8 mouse cellular contexts compared by ENCODE assay signal in genomic region chr7:25788220-25789128, GRCm38 (mm10). TPM values are rescaled to one million over a fixed set of nuclear protein-coding genes. Genes with fewer than 3 reads are reported as not detected.
DNase-seq lines count a peak whose midpoint lies in the region; ATAC-seq and TF ChIP-seq lines count a peak whose summit lies in the region.

Gene Axl (minus strand): TSS chr7:25788705.

- 0 out of 2 replicates have a peak, but pooled peaks have one; percentile 27 for TF ChIP-seq EP300 in heart, adult 2 months (IDR thresholded peaks at IDR 0.05; ENCODE audit: insufficient read depth, low read depth, low read length)

- peak; percentile 61; the same call in 1 of the 2 replicates for TF ChIP-seq POLR2A in heart, adult 2 months (IDR thresholded peaks at IDR 0.05; ENCODE audit: insufficient read depth, low read depth, low read length)

- H3K4me1 ChIP-seq in embryonic facial prominence, embryonic 15.5 days = peaks cover 32% of the 10 kb centered on the region
- H3K4me1 ChIP-seq in heart, adult 2 months (ENCODE audit: control insufficient read depth, insufficient read depth, low read length) = peaks cover 6% of the 10 kb centered on the region
- H3K4me1 ChIP-seq in limb, embryonic 12.5 days (replicated peaks) = peaks cover 25% of the 10 kb centered on the region
- peaks cover 25% of the 10 kb centered on the region for H3K4me1 ChIP-seq in midbrain, embryonic 12.5 days
- H3K4me1 ChIP-seq in stomach, embryonic 16.5 days (ENCODE audit: control insufficient read depth, insufficient read depth, low read length) = peaks cover 19% of the 10 kb centered on the region

- no peaks in the 10 kb centered on the region for H3K79me2 ChIP-seq in heart, adult 2 months (replicated peaks; ENCODE audit: control insufficient read depth, insufficient read depth, low read length)

- DNase-seq in urinary bladder, adult 2 months (ENCODE audit: low spot score) = peak; percentile 49
- no peak for DNase-seq in urinary bladder, postnatal 10 days (ENCODE audit: low spot score)
- DNase-seq in heart, adult 2 months = peak; percentile 87 to 88
- DNase-seq in kidney, adult 11 months = peak; percentile 52

- H3K9me3 ChIP-seq in embryonic facial prominence, embryonic 15.5 days (replicated peaks) = no peaks in the 10 kb centered on the region
- H3K9me3 ChIP-seq in limb, embryonic 12.5 days = no peaks in the 10 kb centered on the region
- no peaks in the 10 kb centered on the region for H3K9me3 ChIP-seq in midbrain, embryonic 12.5 days
- no peaks in the 10 kb centered on the region for H3K9me3 ChIP-seq in stomach, embryonic 16.5 days (replicated peaks; ENCODE audit: control insufficient read depth, low read length)

- H3K36me3 ChIP-seq in embryonic facial prominence, embryonic 15.5 days = peaks cover 8% of the 10 kb centered on the region; the same call in 1 of the 2 replicates
- no peaks in the 10 kb centered on the region for H3K36me3 ChIP-seq in heart, adult 2 months (ENCODE audit: control insufficient read depth, insufficient read depth, low read length)
- H3K36me3 ChIP-seq in limb, embryonic 12.5 days = peaks cover 20% of the 10 kb centered on the region; the same call in 1 of the 2 replicates
- H3K36me3 ChIP-seq in midbrain, embryonic 12.5 days = no peaks in the 10 kb centered on the region
- 0 out of 2 replicates have a peak, but pooled peaks cover 5% of the 10 kb centered on the region for H3K36me3 ChIP-seq in stomach, embryonic 16.5 days (ENCODE audit: control insufficient read depth, insufficient read depth, low read length)

- no peak for TF ChIP-seq CTCF in heart, adult 2 months (IDR thresholded peaks at IDR 0.05)

- peak within 1 kb of the TSS; percentile 81 for H3K4me2 ChIP-seq in embryonic facial prominence, embryonic 15.5 days (replicated peaks)
- peak within 1 kb of the TSS; percentile 87 for H3K4me2 ChIP-seq in limb, embryonic 12.5 days
- peak within 1 kb of the TSS; percentile 83 for H3K4me2 ChIP-seq in midbrain, embryonic 12.5 days (replicated peaks)
- peak within 1 kb of the TSS; percentile 73 for H3K4me2 ChIP-seq in stomach, embryonic 16.5 days (ENCODE audit: low read depth, low read length)

- no peaks in the 10 kb centered on the region for H3K27me3 ChIP-seq in embryonic facial prominence, embryonic 15.5 days
- H3K27me3 ChIP-seq in heart, adult 2 months (ENCODE audit: control insufficient read depth, insufficient read depth, low read length) = no peaks in the 10 kb centered on the region
- no peaks in the 10 kb centered on the region for H3K27me3 ChIP-seq in limb, embryonic 12.5 days
- H3K27me3 ChIP-seq in midbrain, embryonic 12.5 days = no peaks in the 10 kb centered on the region
- H3K27me3 ChIP-seq in stomach, embryonic 16.5 days (ENCODE audit: control insufficient read depth, insufficient read depth, low read length) = no peaks in the 10 kb centered on the region

- peak within 1 kb of the TSS; percentile 86 for H3K27ac ChIP-seq in embryonic facial prominence, embryonic 15.5 days (replicated peaks)
- H3K27ac ChIP-seq in heart, adult 2 months = peak within 1 kb of the TSS; percentile 80
- peak within 1 kb of the TSS; percentile 84 for H3K27ac ChIP-seq in limb, embryonic 12.5 days
- 0 out of 2 replicates have a peak within 1 kb of the TSS, but pooled peaks have one; percentile 16 for H3K27ac ChIP-seq in midbrain, embryonic 12.5 days (replicated peaks)
- H3K27ac ChIP-seq in stomach, embryonic 16.5 days (ENCODE audit: low read length) = peak within 1 kb of the TSS; percentile 86

- WGBS in embryonic facial prominence, embryonic 15.5 days = under 1% methylated on average over 24 of the region's 30 CpGs
- WGBS in heart, adult 2 months = 6% methylated on average over 27 of the region's 30 CpGs
- 1% methylated on average over 29 of the region's 30 CpGs for WGBS in limb, embryonic 12.5 days
- under 1% methylated on average over 24 of the region's 30 CpGs for WGBS in midbrain, embryonic 12.5 days
- under 1% methylated on average over 29 of the region's 30 CpGs for WGBS in stomach, embryonic 16.5 days

- ATAC-seq in embryonic facial prominence, embryonic 15.5 days (ENCODE audit: insufficient number of reproducible peaks, low FRiP score, low TSS enrichment, low read depth) = peak; percentile 88
- peak; percentile 81 for ATAC-seq in limb, embryonic 12.5 days (ENCODE audit: insufficient number of reproducible peaks, insufficient read depth, low FRiP score, low TSS enrichment, low read depth)
- peak; percentile 90 for ATAC-seq in midbrain, embryonic 12.5 days (ENCODE audit: low FRiP score, low read depth)
- peak; percentile 93 for ATAC-seq in stomach, embryonic 16.5 days (ENCODE audit: insufficient read depth, low FRiP score)

- intact Hi-C loops in heart, adult 2 months (cut with DNase I) = no loop called here

- H3K4me3 ChIP-seq in embryonic facial prominence, embryonic 15.5 days (replicated peaks) = peak within 1 kb of the TSS; percentile 70
- H3K4me3 ChIP-seq in heart, adult 2 months = peak within 1 kb of the TSS; percentile 49
- peak within 1 kb of the TSS; percentile 67 for H3K4me3 ChIP-seq in limb, embryonic 12.5 days (replicated peaks)
- peak within 1 kb of the TSS; percentile 50 for H3K4me3 ChIP-seq in midbrain, embryonic 12.5 days
- H3K4me3 ChIP-seq in stomach, embryonic 16.5 days (replicated peaks; ENCODE audit: low read length) = peak within 1 kb of the TSS; percentile 70

- peak within 1 kb of the TSS; percentile 64 for H3K9ac ChIP-seq in embryonic facial prominence, embryonic 15.5 days
- peak within 1 kb of the TSS; percentile 81 for H3K9ac ChIP-seq in heart, adult 2 months (ENCODE audit: low read depth, low read length)
- H3K9ac ChIP-seq in limb, embryonic 12.5 days (replicated peaks) = peak within 1 kb of the TSS; percentile 75
- peak within 1 kb of the TSS; percentile 66 for H3K9ac ChIP-seq in midbrain, embryonic 12.5 days (replicated peaks)
- peak within 1 kb of the TSS; percentile 78 for H3K9ac ChIP-seq in stomach, embryonic 16.5 days (ENCODE audit: low read length)

RNA-seq across cellular contexts. Expression of gene Axl, which starts in this region (rescaled TPM):
- polyA plus RNA-seq in urinary bladder, adult 2 months (2012; rRNA removed) = 92.8 and 117 TPM in 2 replicates
- polyA plus RNA-seq in embryonic facial prominence, embryonic 15.5 days (2015; fragmentation: Nextera tagmentation; extraction: Ambion mirVana) = 112 and 124 TPM in 2 replicates
- 10 to 100 TPM; 75.0 to 82.4 TPM for total RNA-seq in heart, adult 2 months (2021)
- polyA plus RNA-seq in heart, adult 2 months (2012; rRNA removed) = 51.8 and 73.7 TPM in 2 replicates
- polyA plus RNA-seq in limb, embryonic 12.5 days (2016; fragmentation: Nextera tagmentation; extraction: Ambion mirVana) = 56.3 and 57.2 TPM in 2 replicates
- polyA plus RNA-seq in midbrain, embryonic 12.5 days (2016; fragmentation: Nextera tagmentation; extraction: Ambion mirVana) = 27.3 and 27.8 TPM in 2 replicates
- 80.8 and 85.1 TPM in 2 replicates for polyA plus RNA-seq in stomach, embryonic 16.5 days (2015; fragmentation: Nextera tagmentation; extraction: Ambion mirVana)

Comparison
In these comparisons a context has a peak if more than half of its experiments do, and no peak if none do; other contexts are left out.
1. H3K27ac ChIP-seq: peak in every context shown above with its lines; median percentile 86 in embryonic facial prominence, embryonic 15.5 days; 86 in stomach, embryonic 16.5 days; 84 in limb, embryonic 12.5 days; 80 in heart, adult 2 months; 16 in midbrain, embryonic 12.5 days.